Mouse (Mus musculus) Patski (cell line): ENCODE results near the gene Fermt1. TPM values are rescaled to one million over a fixed set of nuclear protein-coding genes. Genes with fewer than 3 reads are reported as not detected.

ENCODE experiments used
- ATAC-seq: fragments of 100-300 bp; one replicate; pipeline ENCODE4 v1.8.0; 2021
- CTCF ChIA-PET: fragments of 350-600 bp; sonication (Branson Sonifier 250); formaldehyde crosslinking; loops from one replicate; lab custom pipeline; 2022; ENCODE audit warnings: inconsistent platforms; lab: Charles Lee
- POLR2A ChIA-PET: fragments of 350-600 bp; sonication (Branson Sonifier 250); formaldehyde crosslinking; loops from one replicate; lab custom pipeline; 2022; ENCODE audit warnings: antibody characterized with exemption, inconsistent platforms; lab: Charles Lee
- DNase-seq: peaks from one replicate; pipeline ENCODE4 v3.0.0-alpha.2; 2011; ENCODE audit warnings: low read depth, low spot score
- H3K27me3 ChIP-seq: fragments of 371-371 bp; one replicate; pipeline ENCODE4 v1.5.1; 2021
- CTCF ChIP-seq: fragments of 100-300 bp; IDR thresholded peaks from one replicate; pipeline ENCODE4 v1.5.1; 2021
- in situ Hi-C: fragments of 300-500 bp; cut with MboI; formaldehyde crosslinking; loops from 3 replicates; pipeline ENCODE4 v1.11.1; 2018; ENCODE audit warnings: low pct_unique_long_range_greater_than_20kb, mixed read lengths
- polyA plus RNA-seq: library from polyadenylated mRNA; unstranded; gene quantifications from one replicate; pipeline ENCODE4 v1.2.3, GENCODE M21; 2021

Fermt1 gene
- polyA plus RNA-seq, 1 experiment from 2014 or later, result 0.41 TPM

- CTCF ChIA-PET, result interaction anchor here (0.9 kb wide), 1 partner anchor 12 kb away, joined by 4 read pairs; no protein-coding TSS in a partner anchor
Observed at GRCm38 (mm10) chr2:132885312-132885711, 60.4 kb downstream of the Fermt1 start.

GRCm38 (mm10) chr2:132884303-132884967 lies 61.3 kb downstream of the Fermt1 start:
- in situ Hi-C loops, result no loop called here
- H3K27me3 ChIP-seq, result peaks cover 14% of the 10 kb centered on the region
- no peak for DNase-seq
- ATAC-seq, result no peak
- POLR2A ChIA-PET, result no interaction called here
- CTCF ChIA-PET, result interaction anchor here (0.9 to 1.4 kb wide), 2 partner anchors 12 to 19 kb away, joined by 3 to 4 read pairs; no protein-coding TSS in a partner anchor
- TF ChIP-seq CTCF, result no peak

More at GRCm38 (mm10) chr2:132885312-132885711, 60.4 kb downstream of the Fermt1 start:
- POLR2A ChIA-PET, result no interaction called here
- no peak for ATAC-seq
- TF ChIP-seq CTCF, result no peak
- peaks cover 10% of the 10 kb centered on the region for H3K27me3 ChIP-seq
- in situ Hi-C loops, result no loop called here
- DNase-seq, result no peak

GRCm38 (mm10) chr2:132880844-132881645 lies 64.7 kb downstream of the Fermt1 start, which contains the start of gene Lrrn4:
Lrrn4 (minus strand) TSS chr2:132880891.
- H3K27me3 ChIP-seq, result peaks cover 33% of the 10 kb centered on the region
- DNase-seq (no peak), ATAC-seq (no peak)
- no peak for TF ChIP-seq CTCF
- POLR2A ChIA-PET, result no interaction called here
- in situ Hi-C loops, result no loop called here
- CTCF ChIA-PET, result interaction anchor here (0.8 to 1.3 kb wide), 3 partner anchors 13 to 503 kb away, joined by 3 read pairs; no protein-coding TSS in a partner anchor

- no peak for TF ChIP-seq CTCF
- H3K27me3 ChIP-seq, result peaks cover 33% of the 10 kb centered on the region
- ChIA-PET POLR2A (no interaction called here), CTCF (interaction anchor here (1.2 kb wide), 1 partner anchor 23 kb away, joined by 3 read pairs; no protein-coding TSS in a partner anchor)
- in situ Hi-C loops, result no loop called here
- ATAC-seq (peak; percentile 41), DNase-seq (no peak)
Observed at GRCm38 (mm10) chr2:132879261-132880044, 66.3 kb downstream of the Fermt1 start.

- no peak for DNase-seq
- TF ChIP-seq CTCF, result no peak
- ChIA-PET POLR2A (no interaction called here), CTCF (no interaction called here)
- in situ Hi-C loops, result no loop called here
- peaks cover 32% of the 10 kb centered on the region for H3K27me3 ChIP-seq
- no peak for ATAC-seq
Observed at GRCm38 (mm10) chr2:132876991-132877390, 68.7 kb downstream of the Fermt1 start.

- CTCF ChIA-PET, result interaction anchor here (1.2 to 2.2 kb wide), 2 partner anchors 12 to 14 kb away, joined by 3 to 6 read pairs; no protein-coding TSS in a partner anchor
- peaks cover 13% of the 10 kb centered on the region for H3K27me3 ChIP-seq
- DNase-seq (no peak), ATAC-seq (no peak)
- no peak for TF ChIP-seq CTCF
- POLR2A ChIA-PET, result no interaction called here
- in situ Hi-C loops, result no loop called here
Observed at GRCm38 (mm10) chr2:132873657-132874326, 71.9 kb downstream of the Fermt1 start.

GRCm38 (mm10) chr2:132871663-132872062 lies 74.0 kb downstream of the Fermt1 start:
- ATAC-seq (no peak), DNase-seq (no peak)
- in situ Hi-C loops, result no loop called here
- POLR2A ChIA-PET, result no interaction called here
- H3K27me3 ChIP-seq, result no peaks in the 10 kb centered on the region
- no peak for TF ChIP-seq CTCF
- CTCF ChIA-PET, result interaction anchor here (1.3 kb wide), 1 partner anchor 17 kb away, joined by 4 read pairs; no protein-coding TSS in a partner anchor

GRCm38 (mm10) chr2:132870286-132870685 lies 75.4 kb downstream of the Fermt1 start:
- DNase-seq (no peak), ATAC-seq (no peak)
- ChIA-PET CTCF (interaction anchor here (0.9 to 1.8 kb wide), 4 partner anchors 9 to 33 kb away, joined by 3 to 6 read pairs (median 4); no protein-coding TSS in a partner anchor), POLR2A (no interaction called here)
- no peaks in the 10 kb centered on the region for H3K27me3 ChIP-seq
- in situ Hi-C loops, result no loop called here
- TF ChIP-seq CTCF, result no peak

GRCm38 (mm10) chr2:132869682-132870081 lies 76.0 kb downstream of the Fermt1 start:
- H3K27me3 ChIP-seq, result no peaks in the 10 kb centered on the region
- TF ChIP-seq CTCF, result no peak
- ChIA-PET CTCF (interaction anchor here (0.6 to 1.8 kb wide), 4 partner anchors 8 to 701 kb away, joined by 3 to 6 read pairs (median 4); no protein-coding TSS in a partner anchor), POLR2A (no interaction called here)
- in situ Hi-C loops, result no loop called here
- DNase-seq (no peak), ATAC-seq (no peak)
